Mouse (Mus musculus): ENCODE measurements around the gene Mrpl52. TPM values are rescaled to one million over a fixed set of nuclear protein-coding genes. Genes with fewer than 3 reads are reported as not detected.

Gene Mrpl52
- total RNA-seq, 2 experiments from 2014 or later = 79.5 to 91.5 TPM

DNA sequence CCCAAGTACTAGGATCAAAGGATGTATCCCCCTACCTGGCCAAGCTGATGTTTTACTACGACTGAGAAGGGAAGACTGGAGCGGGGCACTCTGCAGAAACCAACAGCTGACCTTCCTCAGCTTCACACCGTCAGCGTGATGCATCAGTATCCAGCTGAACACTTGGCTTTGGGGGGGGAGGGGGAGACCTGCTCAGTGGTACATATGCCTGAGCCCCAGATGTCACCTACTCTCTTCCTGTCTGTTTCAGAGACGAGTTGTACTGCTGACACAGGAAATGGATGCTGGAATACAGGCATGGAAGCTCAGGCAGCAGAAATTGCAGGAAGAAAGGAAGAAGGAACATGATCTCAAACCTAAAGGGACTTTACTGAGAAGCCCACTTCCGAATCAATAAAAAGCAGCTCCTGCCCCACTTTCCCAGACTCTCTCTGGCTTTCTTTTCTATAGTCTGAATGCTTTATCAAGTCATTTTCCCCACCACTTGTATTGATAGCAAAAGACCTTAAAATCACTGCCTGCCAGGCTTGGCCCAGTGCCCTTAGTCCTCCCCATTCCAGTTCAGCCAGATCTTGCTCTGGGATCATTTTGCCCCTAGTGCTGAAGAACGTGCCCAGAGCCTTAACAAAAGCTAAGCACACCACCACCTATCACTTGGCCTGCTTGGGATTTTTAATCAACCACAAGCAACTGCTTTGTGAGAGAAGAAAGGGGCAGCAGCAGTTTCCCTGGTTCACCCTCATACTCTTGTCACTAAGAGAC, 2.8 kb downstream of the Mrpl52 start:
- intact Hi-C loops (cut with DNase I) = no loop called here
- no peak for DNase-seq (ENCODE audit: low spot score in 2 of 2)

- no peak for DNase-seq (ENCODE audit: low spot score in 2 of 2)
- intact Hi-C loops (cut with DNase I) = no loop called here
These were observed 3.9 kb downstream of the Mrpl52 start for GRCm38 (mm10) chr14:54430406-54431145.

DNA sequence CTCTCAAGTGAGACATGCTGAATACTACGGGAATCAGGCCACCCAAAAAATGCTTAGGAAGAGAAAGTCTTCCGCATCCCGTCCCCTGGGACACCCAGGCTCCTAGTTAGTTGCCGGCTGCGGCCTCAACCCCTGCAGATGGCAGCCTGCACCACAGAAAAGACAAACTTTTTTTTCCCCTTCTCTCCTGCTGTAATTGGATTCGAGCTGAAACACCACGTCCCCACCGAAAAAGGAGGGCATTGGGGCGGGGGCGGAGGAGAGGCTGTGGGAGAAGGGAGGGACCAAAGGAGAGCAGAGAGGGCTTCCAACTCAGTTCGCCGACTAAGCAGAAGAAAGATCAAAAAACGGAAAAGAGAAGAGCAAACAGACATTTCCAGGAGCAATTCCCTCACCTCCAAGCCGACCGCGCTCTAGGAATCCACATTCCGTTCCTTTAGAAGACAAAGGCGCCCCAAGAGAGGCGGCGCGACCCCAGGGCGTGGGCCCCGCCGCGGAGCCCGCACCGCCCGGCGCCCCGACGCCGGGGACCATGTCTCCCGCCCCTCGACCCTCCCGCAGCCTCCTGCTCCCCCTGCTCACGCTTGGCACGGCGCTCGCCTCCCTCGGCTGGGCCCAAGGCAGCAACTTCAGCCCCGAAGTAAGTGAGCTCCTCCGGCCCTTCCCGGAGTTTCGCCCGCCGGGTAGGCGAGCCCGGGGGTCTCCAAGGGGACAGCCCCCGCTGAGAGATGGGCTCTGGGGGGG, 4.8 kb downstream of the Mrpl52 start, which contains the start of gene Mmp14:
TSS of gene Mmp14 (plus strand) at position 279 of the 744 bp plus-strand sequence.
- peak; percentile 42 to 57 for DNase-seq (ENCODE audit: low spot score in 2 of 2)
- intact Hi-C loops (cut with DNase I) = no loop called here

DNA sequence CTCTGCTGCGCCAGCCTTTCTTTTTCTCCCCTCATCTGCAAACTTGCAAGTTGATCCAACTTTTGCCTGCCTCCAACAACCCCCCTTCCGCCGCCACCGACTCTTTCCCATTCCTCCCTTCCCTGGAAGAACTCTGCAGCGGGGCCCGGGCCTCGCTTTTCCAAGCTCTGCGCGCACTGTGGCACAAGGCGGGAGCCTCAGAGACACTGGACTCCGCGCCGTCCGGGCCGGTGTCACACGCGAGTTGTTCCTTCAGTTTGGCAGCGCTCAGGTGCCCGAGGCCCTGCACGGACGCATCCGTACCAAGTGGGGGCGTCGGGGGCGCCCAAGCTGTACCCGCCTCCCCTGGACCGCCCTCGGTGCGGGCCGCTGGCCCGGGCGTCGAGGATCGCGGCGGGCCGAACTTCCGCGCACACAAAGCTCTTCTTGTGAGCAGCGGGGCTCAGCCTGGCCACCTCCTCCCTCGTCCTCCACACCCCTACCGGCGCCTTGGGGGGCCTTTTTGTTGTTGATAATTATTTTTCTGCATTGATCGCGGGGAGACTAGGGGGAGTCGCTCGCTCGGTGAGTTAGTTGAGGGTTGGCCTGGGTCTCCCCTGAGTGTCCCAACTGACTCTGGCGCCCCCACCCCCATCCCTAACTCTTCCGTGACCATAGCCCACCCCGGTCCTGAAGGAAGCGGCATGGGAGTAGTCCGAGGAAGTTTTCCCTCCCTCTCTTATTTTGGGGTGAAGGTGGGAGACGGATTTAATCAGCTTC, 5.5 kb downstream of the Mrpl52 start:
- no peak for DNase-seq (ENCODE audit: low spot score in 2 of 2)
- intact Hi-C loops (cut with DNase I) = no loop called here

- intact Hi-C loops (cut with DNase I) = no loop called here
- DNase-seq (ENCODE audit: low spot score in 2 of 2) = peak in 1 of 2 experiments; percentile 45
These were observed 6.4 kb downstream of the Mrpl52 start for GRCm38 (mm10) chr14:54432837-54433830.

DNA sequence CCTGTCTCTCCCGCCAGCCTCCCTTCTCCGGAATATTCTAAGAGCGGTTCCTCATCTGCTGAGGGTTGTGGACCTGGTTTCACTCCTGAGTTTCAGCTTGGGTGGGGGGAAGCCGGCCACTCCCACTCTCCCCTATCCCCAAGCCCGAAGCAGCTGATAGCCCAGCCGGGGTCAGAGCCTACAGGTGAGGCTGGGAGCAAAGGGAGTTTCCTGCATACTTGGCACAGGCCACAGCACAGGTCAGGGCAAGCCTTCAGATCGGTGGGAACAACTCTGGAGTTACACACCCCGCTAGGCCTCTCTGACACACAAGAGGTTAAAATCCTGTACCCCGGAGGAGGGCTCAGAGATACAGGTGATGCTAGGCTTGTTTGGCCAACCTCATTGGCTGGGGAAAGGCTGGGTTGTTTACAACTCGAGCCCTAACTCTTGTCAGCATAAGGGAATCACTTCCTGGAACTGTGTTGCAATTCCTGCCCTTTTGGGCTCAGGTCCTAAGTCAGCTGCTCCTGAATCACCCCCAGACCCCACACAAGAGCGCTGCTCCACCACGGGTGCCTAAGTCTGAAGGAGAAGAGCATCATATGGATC, 7.3 kb downstream of the Mrpl52 start:
- intact Hi-C loops (cut with DNase I) = no loop called here

DNA sequence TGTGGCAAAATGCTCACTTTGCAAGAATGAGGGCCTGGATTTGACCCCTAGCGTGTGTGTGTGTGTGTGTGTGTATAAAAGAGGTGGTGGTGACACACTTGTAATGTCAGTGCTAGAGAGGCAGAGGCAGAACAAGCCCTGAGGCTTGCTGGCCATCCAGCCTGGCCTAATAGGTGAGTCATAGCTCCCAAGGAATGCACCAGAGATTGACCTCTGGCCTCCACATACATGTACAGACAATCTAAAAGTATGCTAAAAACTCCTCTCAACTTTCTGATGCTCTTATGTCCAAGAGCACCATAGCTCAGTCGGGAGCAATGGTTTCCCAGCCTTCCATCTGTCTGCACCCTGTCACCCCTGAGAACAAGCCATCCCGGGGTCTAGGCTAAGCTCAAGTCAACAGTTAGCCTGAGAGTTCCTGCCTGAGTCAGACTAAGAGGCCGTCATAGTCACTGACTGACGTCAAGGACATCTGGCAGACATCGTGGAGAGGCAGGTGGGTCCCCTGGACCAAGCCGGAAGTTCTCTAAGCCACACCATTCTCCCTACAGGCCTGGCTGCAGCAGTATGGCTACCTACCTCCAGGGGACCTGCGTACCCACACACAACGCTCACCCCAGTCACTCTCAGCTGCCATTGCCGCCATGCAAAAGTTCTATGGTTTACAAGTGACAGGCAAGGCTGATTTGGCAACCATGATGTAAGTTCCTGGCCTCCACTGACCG, 8.6 kb downstream of the Mrpl52 start:
- DNase-seq (ENCODE audit: low spot score in 2 of 2) = no peak
- intact Hi-C loops (cut with DNase I) = no loop called here

More for the DNA sequence above, 7.3 kb downstream of the Mrpl52 start:
- DNase-seq (ENCODE audit: low spot score in 2 of 2) = no peak

GRCm38 (mm10) chr14:54439155-54439554, 12.4 kb downstream of the Mrpl52 start:
- no peak for DNase-seq (ENCODE audit: low spot score in 2 of 2)
- intact Hi-C loops (cut with DNase I) = no loop called here

DNA sequence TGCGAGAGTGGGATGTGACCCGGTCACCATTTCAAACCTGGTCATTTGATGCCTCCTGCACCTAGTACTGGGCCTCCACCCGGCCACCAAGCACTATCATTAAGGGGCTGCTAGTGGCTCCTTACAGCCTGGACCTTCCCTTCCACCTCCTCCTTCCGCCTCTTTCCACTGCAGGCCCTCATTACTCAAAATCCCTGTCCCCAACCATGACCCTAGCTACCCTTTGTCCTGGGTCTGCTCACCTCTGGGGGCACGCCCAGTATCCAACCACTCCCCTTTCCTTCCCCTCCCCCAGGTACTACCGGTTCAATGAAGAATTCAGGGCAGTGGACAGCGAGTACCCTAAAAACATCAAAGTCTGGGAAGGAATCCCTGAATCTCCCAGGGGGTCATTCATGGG, 12.9 kb downstream of the Mrpl52 start:
- no peak for DNase-seq (ENCODE audit: low spot score in 2 of 2)
- intact Hi-C loops (cut with DNase I) = no loop called here

GRCm38 (mm10) chr14:54440538-54440937, 13.8 kb downstream of the Mrpl52 start:
- intact Hi-C loops (cut with DNase I) = no loop called here
- DNase-seq (ENCODE audit: low spot score in 2 of 2) = no peak

- intact Hi-C loops (cut with DNase I) = no loop called here
- no peak for DNase-seq (ENCODE audit: low spot score in 2 of 2)
These were observed 14.7 kb downstream of the Mrpl52 start for GRCm38 (mm10) chr14:54441365-54441764.

DNA sequence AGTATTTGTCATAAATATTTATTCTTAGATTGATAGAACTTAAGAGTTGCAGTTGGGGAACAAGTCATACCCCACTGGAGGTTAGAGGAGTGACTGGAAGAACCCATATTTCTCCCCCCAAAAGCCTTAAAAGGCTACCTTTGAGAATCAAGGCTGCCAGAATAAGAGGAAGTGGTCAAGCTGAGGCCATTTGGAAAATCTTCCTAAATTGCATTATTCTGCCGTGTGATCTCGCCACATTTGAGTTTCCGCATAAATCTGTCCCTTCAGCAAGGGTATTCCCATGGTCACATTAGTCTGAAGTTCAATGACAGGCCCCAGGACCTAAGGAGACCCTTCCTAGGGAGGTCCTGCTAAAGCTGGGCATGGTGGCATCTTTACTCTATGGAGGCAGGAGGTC, 15.8 kb downstream of the Mrpl52 start:
- DNase-seq (ENCODE audit: low spot score in 2 of 2) = no peak
- intact Hi-C loops (cut with DNase I) = no loop called here

- intact Hi-C loops (cut with DNase I) = no loop called here
- peak in 1 of 2 experiments; percentile 13 for DNase-seq (ENCODE audit: low spot score in 2 of 2)
These were observed 16.5 kb downstream of the Mrpl52 start for GRCm38 (mm10) chr14:54443196-54443595.

GRCm38 (mm10) chr14:54443712-54444618, 17.3 kb downstream of the Mrpl52 start:
- no peak for DNase-seq (ENCODE audit: low spot score in 2 of 2)
- intact Hi-C loops (cut with DNase I) = no loop called here

DNA sequence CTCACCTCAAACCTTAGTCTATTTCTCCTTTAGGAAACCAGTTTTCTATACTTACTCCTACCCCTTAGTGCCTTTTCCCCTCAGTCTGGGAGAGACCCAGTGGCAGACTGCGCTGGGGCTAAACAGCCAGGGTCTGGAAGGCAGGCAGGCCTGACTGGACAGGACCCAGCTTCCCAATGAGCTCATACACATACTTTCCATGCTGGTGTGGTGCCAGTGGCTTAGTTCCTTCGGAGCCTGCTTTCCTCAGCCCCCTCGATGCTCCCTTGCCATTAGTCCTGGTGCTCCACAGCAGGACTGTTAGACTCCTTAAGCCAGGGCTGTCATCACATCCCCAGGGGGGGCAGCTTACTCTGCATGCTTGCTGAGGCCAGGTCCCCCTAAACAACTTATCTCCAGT, 18.8 kb downstream of the Mrpl52 start:
- no peak for DNase-seq (ENCODE audit: low spot score in 2 of 2)
- intact Hi-C loops (cut with DNase I) = no loop called here

- intact Hi-C loops (cut with DNase I) = no loop called here
- no peak for DNase-seq (ENCODE audit: low spot score in 2 of 2)
These were observed 26.9 kb downstream of the Mrpl52 start for GRCm38 (mm10) chr14:54453566-54453965.
